Mouse (Mus musculus) G1E (cell line): ENCODE measurements around the gene Nfam1.

Source experiments
- CTCF ChIP-seq: IDR thresholded peaks from 2 replicates; pipeline ENCODE4 v1.5.1; 2012; ENCODE audit warnings: low read depth, low read length, inconsistent platforms, mixed read lengths
- GATA1 ChIP-seq: IDR thresholded peaks from 2 replicates; pipeline ENCODE4 v1.6.1; 2012; ENCODE audit warnings: borderline replicate concordance, low read length, inconsistent platforms, mixed read lengths

GRCm38 (mm10) chr15:83010990-83011664, 22.0 kb downstream of the Nfam1 start:
- TF ChIP-seq CTCF (no peak), GATA1 (no peak)
